Mouse (Mus musculus): ENCODE data around the gene Mtmr3. TPM values are rescaled to one million over a fixed set of nuclear protein-coding genes. Genes with fewer than 3 reads are reported as not detected.

Gene Mtmr3
- total and polyA plus RNA-seq, 3 experiments = 29.1 to 31.9 TPM; not detected in 1

- peaks cover 0 to 37% of the 10 kb centered on the region in 2 experiments; a peak in 2 of 4 replicates for H3K36me3 ChIP-seq (ENCODE audit: control insufficient read depth in 1 of 2, insufficient read depth in 2 of 2, low read length in 2 of 2)
- no peak overlapping the region for H3K4me3 ChIP-seq (ENCODE audit: control insufficient read depth in 1 of 2, insufficient read depth in 1 of 2, low read depth in 2 of 2, low read length in 2 of 2)
- no peak overlapping the region for H3K9ac ChIP-seq (ENCODE audit: control insufficient read depth, low read depth, low read length, poor library complexity, severe bottlenecking)
- no peaks in the 10 kb centered on the region for H3K9me3 ChIP-seq (replicated peaks; ENCODE audit: insufficient read depth, low read length)
- no peak overlapping the region for H3K27ac ChIP-seq (ENCODE audit: control insufficient read depth, low read depth, low read length)
- TF ChIP-seq BHLHE40 (IDR thresholded peaks at IDR 0.05; ENCODE audit: borderline replicate concordance, low read depth, low read length) = no peak
- no peak for TF ChIP-seq UBTF (IDR thresholded peaks at IDR 0.05; ENCODE audit: borderline replicate concordance, insufficient read depth, low read depth, low read length)
- TF ChIP-seq ZNF384 (IDR thresholded peaks at IDR 0.05; ENCODE audit: low read depth, low read length) = no peak
- TF ChIP-seq ZC3H11A (IDR thresholded peaks at IDR 0.05; ENCODE audit: low read depth, low read length) = no peak
- TF ChIP-seq NRF1 (IDR thresholded peaks at IDR 0.05; ENCODE audit: insufficient read depth, low read depth, low read length, poor library complexity, severe bottlenecking) = no peak
- TF ChIP-seq NELFE (IDR thresholded peaks at IDR 0.05; ENCODE audit: low read depth, low read length) = no peak
- TF ChIP-seq MEF2A (IDR thresholded peaks at IDR 0.05; ENCODE audit: extremely low read depth, insufficient replicate concordance, low read depth, low read length, poor library complexity, severe bottlenecking) = no peak
- DNase-seq (ENCODE audit: low read depth, low spot score) = no peak
- H3K79me2 ChIP-seq (ENCODE audit: control insufficient read depth, insufficient read depth, low read length, poor library complexity) = no peaks in the 10 kb centered on the region
- no peaks in the 10 kb centered on the region for H3K4me1 ChIP-seq (ENCODE audit: control insufficient read depth in 1 of 2, insufficient read depth in 2 of 2, low read length in 2 of 2)
- no peaks in the 10 kb centered on the region for H3K27me3 ChIP-seq (ENCODE audit: control insufficient read depth in 1 of 2, insufficient read depth in 2 of 2, low read length in 2 of 2)
These were observed 99.6 kb downstream of the Mtmr3 start for GRCm38 (mm10) chr11:4495021-4495540.

GRCm38 (mm10) chr11:4489207-4489606, 105.5 kb downstream of the Mtmr3 start:
- DNase-seq (ENCODE audit: low read depth, low spot score) = no peak
- H3K4me3 ChIP-seq (ENCODE audit: control insufficient read depth in 1 of 2, insufficient read depth in 1 of 2, low read depth in 2 of 2, low read length in 2 of 2) = no peak overlapping the region
- TF ChIP-seq CTCF (IDR thresholded peaks at IDR 0.05 in 2 of 3, conservative IDR thresholded peaks at IDR 0.05 in 1 of 3; ENCODE audit: control insufficient read depth in 1 of 3, insufficient read depth in 1 of 3, low read depth in 2 of 3, low read length in 3 of 3, poor library complexity in 1 of 3, severe bottlenecking in 1 of 3) = no peak
- no peak for TF ChIP-seq POLR2AphosphoS5 (IDR thresholded peaks at IDR 0.05; ENCODE audit: borderline replicate concordance, low read depth, low read length)
- TF ChIP-seq ZMIZ1 (IDR thresholded peaks at IDR 0.05; ENCODE audit: low read depth, low read length) = no peak
- TF ChIP-seq NRF1 (IDR thresholded peaks at IDR 0.05; ENCODE audit: insufficient read depth, low read depth, low read length, poor library complexity, severe bottlenecking) = no peak
- no peak for TF ChIP-seq RAD21 (IDR thresholded peaks at IDR 0.05; ENCODE audit: low read depth, low read length)
- TF ChIP-seq KAT2A (conservative IDR thresholded peaks at IDR 0.05; ENCODE audit: low read depth, low read length) = no peak
- TF ChIP-seq MXI1 (IDR thresholded peaks at IDR 0.05; ENCODE audit: low read depth, low read length) = no peak
- no peak for TF ChIP-seq ELF1 (IDR thresholded peaks at IDR 0.05; ENCODE audit: low read depth, low read length)
- TF ChIP-seq TBP (IDR thresholded peaks at IDR 0.05; ENCODE audit: low read depth, low read length) = no peak
- no peak for TF ChIP-seq USF1 (IDR thresholded peaks at IDR 0.05; ENCODE audit: low read depth, low read length)
- no peak for TF ChIP-seq RCOR1 (IDR thresholded peaks at IDR 0.05; ENCODE audit: low read depth, low read length)
- TF ChIP-seq MAFK (IDR thresholded peaks at IDR 0.05; ENCODE audit: borderline replicate concordance, low read depth, low read length) = no peak
- no peak for TF ChIP-seq NELFE (IDR thresholded peaks at IDR 0.05; ENCODE audit: low read depth, low read length)
- TF ChIP-seq TCF12 (IDR thresholded peaks at IDR 0.05; ENCODE audit: low read depth, low read length) = no peak
- TF ChIP-seq E2F4 (IDR thresholded peaks at IDR 0.05; ENCODE audit: borderline replicate concordance, low read depth, low read length) = no peak
- no peak for TF ChIP-seq MAX (IDR thresholded peaks at IDR 0.05; ENCODE audit: low read length)
- no peak for TF ChIP-seq SIN3A (IDR thresholded peaks at IDR 0.05; ENCODE audit: low read length)
- no peaks in the 10 kb centered on the region for H3K4me1 ChIP-seq (ENCODE audit: control insufficient read depth in 1 of 2, insufficient read depth in 2 of 2, low read length in 2 of 2)
- no peaks in the 10 kb centered on the region for H3K27me3 ChIP-seq (ENCODE audit: control insufficient read depth in 1 of 2, insufficient read depth in 2 of 2, low read length in 2 of 2)
- no peaks in the 10 kb centered on the region for H3K9me3 ChIP-seq (replicated peaks; ENCODE audit: insufficient read depth, low read length)
- H3K36me3 ChIP-seq (ENCODE audit: control insufficient read depth in 1 of 2, insufficient read depth in 2 of 2, low read length in 2 of 2) = peaks cover 0 to 27% of the 10 kb centered on the region in 2 experiments; a peak in 2 of 4 replicates
- no peak overlapping the region for H3K9ac ChIP-seq (ENCODE audit: control insufficient read depth, low read depth, low read length, poor library complexity, severe bottlenecking)
- no peak overlapping the region for H3K27ac ChIP-seq (ENCODE audit: control insufficient read depth, low read depth, low read length)
- no peaks in the 10 kb centered on the region for H3K79me2 ChIP-seq (ENCODE audit: control insufficient read depth, insufficient read depth, low read length, poor library complexity)

Measured in MEL (cell line).